Mouse (Mus musculus): ENCODE results near the gene Zp1. TPM values are rescaled to one million over a fixed set of nuclear protein-coding genes. Genes with fewer than 3 reads are reported as not detected.

Zp1 gene
- polyA plus RNA-seq, 2 experiments: not detected

DNA sequence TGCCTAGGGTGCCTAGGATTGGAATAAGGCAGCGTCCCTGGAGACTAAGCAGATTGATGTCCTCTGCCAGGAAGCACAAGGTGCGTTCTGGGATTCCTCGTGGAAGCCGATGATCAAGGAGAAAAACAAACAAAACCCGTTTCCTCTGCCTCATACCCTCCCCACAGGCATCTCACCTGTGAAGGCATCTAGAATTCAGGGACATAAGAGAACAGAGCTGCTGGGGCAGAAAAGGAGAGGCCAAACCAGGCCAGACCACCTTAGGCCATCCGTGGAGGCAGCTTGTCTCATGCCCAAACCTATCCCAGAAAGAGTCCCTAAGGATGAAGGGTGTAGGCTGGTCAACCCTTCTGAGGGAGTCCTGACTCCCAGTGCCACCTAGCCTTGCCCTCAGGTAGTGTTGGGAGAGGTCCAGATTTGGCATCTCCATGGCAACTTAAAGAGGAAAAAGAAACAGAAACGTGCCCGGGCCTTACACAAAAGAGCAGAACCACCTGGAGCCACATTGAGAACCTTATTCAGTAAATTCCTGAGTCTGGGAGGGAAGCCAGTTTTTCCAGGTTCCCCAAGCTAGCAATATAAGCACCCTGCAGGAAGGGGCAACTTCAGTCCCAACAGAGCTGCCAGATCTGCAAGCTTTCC is 50.4 kb downstream of the Zp1 start, which contains the start of gene Tmem132a:
Gene Tmem132a (minus strand): TSS at position 55 of the 642 bp plus-strand sequence.
- Histone ChIP-seq H3K27me3 (ENCODE audit: control insufficient read depth, insufficient read depth, low read length) (no peaks in the 10 kb centered on the region), H3K36me3 (ENCODE audit: control insufficient read depth, insufficient read depth, low read length) (peaks cover 55% of the 10 kb centered on the region), H3K4me1 (ENCODE audit: control insufficient read depth, insufficient read depth, low read length) (peaks cover 24% of the 10 kb centered on the region), H3K9me3 (ENCODE audit: control insufficient read depth, low read length) (no peaks in the 10 kb centered on the region), H3K4me2 (replicated peaks; ENCODE audit: low read depth, low read length, severe bottlenecking) (peak within 1 kb of the TSS; percentile 84), H3K27ac (replicated peaks; ENCODE audit: low read depth, low read length) (peak within 1 kb of the TSS; percentile 85), H3K4me3 (replicated peaks; ENCODE audit: low read length) (peak within 1 kb of the TSS; percentile 89), H3K9ac (ENCODE audit: low read depth, low read length, severe bottlenecking) (peak within 1 kb of the TSS; percentile 94)
- peak; percentile 40 for ATAC-seq (ENCODE audit: low FRiP score, low read depth)
- no peak for TF ChIP-seq POLR2A (IDR thresholded peaks at IDR 0.05; ENCODE audit: borderline replicate concordance, extremely low read depth, insufficient read depth, insufficient read length)
- WGBS: 4% methylated on average over 8 of the region's 8 CpGs
- DNase-seq (ENCODE audit: low spot score): peak; percentile 70

DNA sequence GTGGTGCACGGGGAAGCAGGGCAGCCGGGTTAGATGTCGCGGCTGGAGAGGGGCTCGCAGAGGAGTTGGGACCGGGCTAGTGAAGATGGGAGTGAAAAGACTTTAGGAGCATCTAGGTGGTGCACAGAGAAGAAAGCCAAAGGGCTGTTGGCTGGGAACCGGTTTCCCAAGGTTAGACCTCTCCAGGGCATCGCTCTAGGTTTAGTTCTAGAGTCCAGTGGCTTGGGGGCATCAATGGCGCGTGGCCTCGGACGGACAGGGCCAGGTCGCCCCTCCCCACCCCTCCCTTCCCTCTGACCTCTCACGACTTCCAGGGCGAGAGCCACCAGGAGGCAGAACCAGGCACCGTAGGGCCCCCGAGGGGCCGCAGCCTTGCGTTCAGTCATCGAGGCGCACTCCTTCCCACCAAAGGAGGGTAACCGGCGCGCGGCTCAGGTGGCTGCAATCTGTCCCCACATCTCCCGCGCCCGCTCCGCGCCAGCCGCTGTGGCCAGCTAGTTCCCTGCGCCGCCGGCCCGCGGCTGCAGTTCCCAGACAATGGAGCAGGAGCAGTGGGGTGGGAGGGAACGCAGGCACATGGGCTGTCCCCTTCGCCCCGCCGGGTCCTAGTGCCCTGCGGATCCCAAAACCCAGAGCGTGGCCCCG is 51.1 kb downstream of the Zp1 start:
- H3K36me3 ChIP-seq (ENCODE audit: control insufficient read depth, insufficient read depth, low read length): peaks cover 60% of the 10 kb centered on the region
- WGBS: 2% methylated on average over 40 of the region's 43 CpGs

DNA sequence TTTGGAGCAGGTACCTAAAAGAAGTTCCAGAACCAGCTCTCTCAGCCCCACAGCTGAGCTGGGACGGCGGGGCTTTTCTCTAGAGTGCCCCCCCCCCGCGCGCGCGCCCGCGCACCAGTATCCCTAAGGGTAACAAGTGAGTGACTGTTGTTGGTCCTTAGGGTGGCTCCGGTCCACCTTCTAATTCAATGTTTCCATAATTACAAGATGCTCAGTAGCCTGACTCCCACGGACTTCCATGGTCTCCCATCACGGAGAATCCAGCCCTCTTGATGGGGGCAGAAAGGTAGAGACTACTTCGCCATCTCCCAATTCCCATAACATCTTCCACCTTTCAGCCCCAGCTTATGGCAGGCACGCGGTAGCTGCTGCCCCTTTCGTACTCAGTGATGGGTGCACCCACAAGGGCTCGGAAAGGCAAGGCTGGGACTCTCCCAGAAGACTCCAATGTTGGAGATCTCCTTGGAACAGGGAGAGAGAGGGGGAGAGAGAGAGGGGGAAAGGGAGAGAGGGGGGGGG is 51.8 kb downstream of the Zp1 start:
- H3K27ac ChIP-seq (replicated peaks; ENCODE audit: low read depth, low read length): peak overlapping the region; percentile 85
- DNase-seq (ENCODE audit: low spot score) (no peak), ATAC-seq (ENCODE audit: low FRiP score, low read depth) (peak; percentile 3; the same call in 1 of the 2 replicates)
- peaks cover 24% of the 10 kb centered on the region for H3K4me1 ChIP-seq (ENCODE audit: control insufficient read depth, insufficient read depth, low read length)
- H3K9me3 ChIP-seq (ENCODE audit: control insufficient read depth, low read length): no peaks in the 10 kb centered on the region
- peak overlapping the region; percentile 89 for H3K4me3 ChIP-seq (replicated peaks; ENCODE audit: low read length)
- H3K9ac ChIP-seq (ENCODE audit: low read depth, low read length, severe bottlenecking): peak overlapping the region; percentile 94
- H3K4me2 ChIP-seq (replicated peaks; ENCODE audit: low read depth, low read length, severe bottlenecking): peak overlapping the region; percentile 84
- H3K27me3 ChIP-seq (ENCODE audit: control insufficient read depth, insufficient read depth, low read length): no peaks in the 10 kb centered on the region
- WGBS: under 1% methylated on average over 17 of the region's 17 CpGs
- H3K36me3 ChIP-seq (ENCODE audit: control insufficient read depth, insufficient read depth, low read length): peaks cover 60% of the 10 kb centered on the region
- TF ChIP-seq POLR2A (IDR thresholded peaks at IDR 0.05; ENCODE audit: borderline replicate concordance, extremely low read depth, insufficient read depth, insufficient read length): no peak

More for the DNA sequence above, 51.1 kb downstream of the Zp1 start:
- TF ChIP-seq POLR2A (IDR thresholded peaks at IDR 0.05; ENCODE audit: borderline replicate concordance, extremely low read depth, insufficient read depth, insufficient read length): peak; percentile 96; the same call in 1 of the 2 replicates
- H3K9me3 ChIP-seq (ENCODE audit: control insufficient read depth, low read length): no peaks in the 10 kb centered on the region
- no peaks in the 10 kb centered on the region for H3K27me3 ChIP-seq (ENCODE audit: control insufficient read depth, insufficient read depth, low read length)
- DNase-seq (ENCODE audit: low spot score): peak; percentile 78
- peak overlapping the region; percentile 89 for H3K4me3 ChIP-seq (replicated peaks; ENCODE audit: low read length)
- H3K4me1 ChIP-seq (ENCODE audit: control insufficient read depth, insufficient read depth, low read length): peaks cover 24% of the 10 kb centered on the region
- H3K4me2 ChIP-seq (replicated peaks; ENCODE audit: low read depth, low read length, severe bottlenecking): peak overlapping the region; percentile 84
- peak overlapping the region; percentile 85 for H3K27ac ChIP-seq (replicated peaks; ENCODE audit: low read depth, low read length)
- H3K9ac ChIP-seq (ENCODE audit: low read depth, low read length, severe bottlenecking): peak overlapping the region; percentile 94
- ATAC-seq (ENCODE audit: low FRiP score, low read depth): peak; percentile 91

DNA sequence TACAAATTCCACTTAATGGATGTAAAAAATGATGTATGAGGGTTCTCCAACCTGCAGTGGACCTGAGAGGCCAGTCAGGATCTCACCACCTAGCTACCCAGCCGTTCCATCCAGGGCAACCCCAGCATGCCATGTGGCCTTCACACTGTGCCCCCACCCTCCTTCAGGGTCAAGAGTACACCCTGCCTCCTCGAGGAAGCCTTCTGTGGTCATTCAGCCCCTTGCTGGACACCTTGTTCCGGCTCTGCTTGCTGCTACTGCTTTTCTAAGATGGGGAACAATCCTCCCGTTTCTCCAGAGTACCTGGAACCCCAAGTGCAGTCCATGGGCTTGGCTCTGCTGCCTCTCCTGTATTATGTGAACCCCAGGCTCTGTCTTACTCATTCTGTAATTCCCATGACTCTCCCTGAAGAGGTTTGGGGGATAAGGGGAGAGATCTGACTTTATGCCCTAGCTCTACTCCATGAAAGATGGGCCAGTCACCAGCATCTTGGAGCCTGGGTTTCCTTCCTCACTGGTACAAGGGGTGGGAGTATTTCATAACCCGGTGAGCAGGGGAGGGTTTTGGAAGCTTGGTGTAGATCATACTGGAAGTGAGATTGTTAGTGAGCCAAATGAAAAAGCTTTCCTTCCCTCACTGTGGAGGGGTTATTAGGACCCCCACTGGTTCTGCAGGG is 52.3 kb downstream of the Zp1 start:
- ATAC-seq (ENCODE audit: low FRiP score, low read depth): no peak
- Histone ChIP-seq H3K36me3 (ENCODE audit: control insufficient read depth, insufficient read depth, low read length) (peaks cover 60% of the 10 kb centered on the region), H3K9ac (ENCODE audit: low read depth, low read length, severe bottlenecking) (peak overlapping the region; percentile 94), H3K4me3 (replicated peaks; ENCODE audit: low read length) (peak overlapping the region; percentile 89), H3K27me3 (ENCODE audit: control insufficient read depth, insufficient read depth, low read length) (no peaks in the 10 kb centered on the region), H3K4me1 (ENCODE audit: control insufficient read depth, insufficient read depth, low read length) (peaks cover 24% of the 10 kb centered on the region), H3K4me2 (replicated peaks; ENCODE audit: low read depth, low read length, severe bottlenecking) (peak overlapping the region; percentile 84), H3K9me3 (ENCODE audit: control insufficient read depth, low read length) (no peaks in the 10 kb centered on the region), H3K27ac (replicated peaks; ENCODE audit: low read depth, low read length) (no peak overlapping the region)
- no peak for TF ChIP-seq POLR2A (IDR thresholded peaks at IDR 0.05; ENCODE audit: borderline replicate concordance, extremely low read depth, insufficient read depth, insufficient read length)
- 25% methylated on average over 5 of the region's 5 CpGs for WGBS
- DNase-seq (ENCODE audit: low spot score): no peak

DNA sequence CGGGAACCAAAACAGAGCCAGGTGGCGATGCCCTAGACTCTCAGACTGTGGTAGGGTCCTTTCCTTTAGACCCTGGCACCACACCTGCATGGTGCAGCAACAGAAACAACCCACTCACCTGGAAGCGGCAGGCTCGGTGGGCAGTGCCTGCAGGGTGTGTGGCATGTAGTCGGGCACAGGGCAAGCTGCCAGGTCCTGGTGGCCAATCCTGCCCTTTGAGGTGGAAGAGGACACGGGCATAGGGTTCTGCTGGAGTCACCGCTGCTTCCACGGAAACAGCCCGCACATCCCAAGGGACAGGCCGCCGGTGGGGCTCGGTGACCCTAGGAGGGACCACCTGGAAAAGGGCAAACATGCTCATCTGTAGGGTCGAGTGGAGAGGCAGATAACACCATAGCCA is 54.1 kb downstream of the Zp1 start:
- peaks cover 60% of the 10 kb centered on the region for H3K36me3 ChIP-seq (ENCODE audit: control insufficient read depth, insufficient read depth, low read length)
- DNase-seq (ENCODE audit: low spot score) (no peak), ATAC-seq (ENCODE audit: low FRiP score, low read depth) (no peak)
- no peak for TF ChIP-seq POLR2A (IDR thresholded peaks at IDR 0.05; ENCODE audit: borderline replicate concordance, extremely low read depth, insufficient read depth, insufficient read length)
- H3K9ac ChIP-seq (ENCODE audit: low read depth, low read length, severe bottlenecking): no peak overlapping the region
- no peak overlapping the region for H3K4me2 ChIP-seq (replicated peaks; ENCODE audit: low read depth, low read length, severe bottlenecking)
- WGBS: 93% methylated on average over 13 of the region's 13 CpGs
- H3K4me3 ChIP-seq (replicated peaks; ENCODE audit: low read length): no peak overlapping the region
- H3K27me3 ChIP-seq (ENCODE audit: control insufficient read depth, insufficient read depth, low read length): no peaks in the 10 kb centered on the region
- no peak overlapping the region for H3K27ac ChIP-seq (replicated peaks; ENCODE audit: low read depth, low read length)
- H3K9me3 ChIP-seq (ENCODE audit: control insufficient read depth, low read length): no peaks in the 10 kb centered on the region
- peaks cover 24% of the 10 kb centered on the region for H3K4me1 ChIP-seq (ENCODE audit: control insufficient read depth, insufficient read depth, low read length)

Other genes with a start within 250 kb of the Zp1 start
- gene Pga5, start 242.6 kb downstream of the Zp1 start, polyA plus RNA-seq (2012; rRNA removed): 0.12 and 0.23 TPM in 2 replicates
- not detected in 2 replicates for gene Pga5, start 242.6 kb downstream of the Zp1 start, polyA plus RNA-seq (2014; fragmentation: Nextera tagmentation; extraction: Ambion mirVana)
- 30.2 and 37.4 TPM in 2 replicates for gene Vps37c, start 231.9 kb downstream of the Zp1 start, polyA plus RNA-seq (2012; rRNA removed)
- gene Vps37c, start 231.9 kb downstream of the Zp1 start, polyA plus RNA-seq (2014; fragmentation: Nextera tagmentation; extraction: Ambion mirVana): 37.6 and 42.6 TPM in 2 replicates
- 0.16 and 0.28 TPM in 2 replicates for gene Cd5, start 181.6 kb downstream of the Zp1 start, polyA plus RNA-seq (2012; rRNA removed)
- gene Cd5, start 181.6 kb downstream of the Zp1 start, polyA plus RNA-seq (2014; fragmentation: Nextera tagmentation; extraction: Ambion mirVana): 0.23 and 0.51 TPM in 2 replicates
- 0.04 and 0.10 TPM in 2 replicates for gene Cd6, start 90.6 kb downstream of the Zp1 start, polyA plus RNA-seq (2012; rRNA removed)
- gene Cd6, start 90.6 kb downstream of the Zp1 start, polyA plus RNA-seq (2014; fragmentation: Nextera tagmentation; extraction: Ambion mirVana): 0.29 TPM in 1 of 2 replicates, not detected in the other
- 1.7 and 1.9 TPM in 2 replicates for gene Slc15a3, start 80.9 kb downstream of the Zp1 start, polyA plus RNA-seq (2012; rRNA removed)
- 1.1 and 2.1 TPM in 2 replicates for gene Slc15a3, start 80.9 kb downstream of the Zp1 start, polyA plus RNA-seq (2014; fragmentation: Nextera tagmentation; extraction: Ambion mirVana)
- 150 and 211 TPM in 2 replicates for gene Tmem132a, start 50.7 kb downstream of the Zp1 start, polyA plus RNA-seq (2012; rRNA removed)
- 67.8 and 76.2 TPM in 2 replicates for gene Tmem132a, start 50.7 kb downstream of the Zp1 start, polyA plus RNA-seq (2014; fragmentation: Nextera tagmentation; extraction: Ambion mirVana)
- gene Tmem109, start 38.6 kb downstream of the Zp1 start, polyA plus RNA-seq (2012; rRNA removed): 106 and 124 TPM in 2 replicates
- gene Tmem109, start 38.6 kb downstream of the Zp1 start, polyA plus RNA-seq (2014; fragmentation: Nextera tagmentation; extraction: Ambion mirVana): 126 and 128 TPM in 2 replicates
- gene Prpf19, start 25.4 kb downstream of the Zp1 start, polyA plus RNA-seq (2012; rRNA removed): 360 and 433 TPM in 2 replicates
- gene Prpf19, start 25.4 kb downstream of the Zp1 start, polyA plus RNA-seq (2014; fragmentation: Nextera tagmentation; extraction: Ambion mirVana): 39.7 and 43.6 TPM in 2 replicates
- 0.15 and 0.33 TPM in 2 replicates for gene Ptgdr2, start 16.5 kb upstream of the Zp1 start, polyA plus RNA-seq (2012; rRNA removed)
- 0.07 TPM in 2 replicates for gene Ptgdr2, start 16.5 kb upstream of the Zp1 start, polyA plus RNA-seq (2014; fragmentation: Nextera tagmentation; extraction: Ambion mirVana)
- 10.3 and 11.2 TPM in 2 replicates for gene Ccdc86, start 28.6 kb upstream of the Zp1 start, polyA plus RNA-seq (2012; rRNA removed)
- gene Ccdc86, start 28.6 kb upstream of the Zp1 start, polyA plus RNA-seq (2014; fragmentation: Nextera tagmentation; extraction: Ambion mirVana): 22.4 and 23.8 TPM in 2 replicates
- 0.08 and 0.27 TPM in 2 replicates for gene Ms4a10, start 54.0 kb upstream of the Zp1 start, polyA plus RNA-seq (2012; rRNA removed)
- 0.57 TPM in 1 of 2 replicates, not detected in the other for gene Ms4a10, start 54.0 kb upstream of the Zp1 start, polyA plus RNA-seq (2014; fragmentation: Nextera tagmentation; extraction: Ambion mirVana)
- gene Ms4a15, start 72.6 kb upstream of the Zp1 start, polyA plus RNA-seq (2012; rRNA removed): not detected in 2 replicates
- not detected in 2 replicates for gene Ms4a15, start 72.6 kb upstream of the Zp1 start, polyA plus RNA-seq (2014; fragmentation: Nextera tagmentation; extraction: Ambion mirVana)
- gene Ms4a18, start 97.4 kb upstream of the Zp1 start, polyA plus RNA-seq (2012; rRNA removed): 0.05 TPM in 1 of 2 replicates, not detected in the other
- not detected in 2 replicates for gene Ms4a18, start 97.4 kb upstream of the Zp1 start, polyA plus RNA-seq (2014; fragmentation: Nextera tagmentation; extraction: Ambion mirVana)
- 0.06 TPM in 1 of 2 replicates, not detected in the other for gene Ms4a8a, start 160.5 kb upstream of the Zp1 start, polyA plus RNA-seq (2012; rRNA removed)
- gene Ms4a8a, start 160.5 kb upstream of the Zp1 start, polyA plus RNA-seq (2014; fragmentation: Nextera tagmentation; extraction: Ambion mirVana): not detected in 2 replicates
- not detected in 2 replicates for gene 1700017D01Rik, start 210.2 kb upstream of the Zp1 start, polyA plus RNA-seq (2012; rRNA removed)
- gene 1700017D01Rik, start 210.2 kb upstream of the Zp1 start, polyA plus RNA-seq (2014; fragmentation: Nextera tagmentation; extraction: Ambion mirVana): not detected in 2 replicates
- not detected in 2 replicates for gene 1700025F22Rik, start 244.7 kb upstream of the Zp1 start, polyA plus RNA-seq (2012; rRNA removed)
- gene 1700025F22Rik, start 244.7 kb upstream of the Zp1 start, polyA plus RNA-seq (2014; fragmentation: Nextera tagmentation; extraction: Ambion mirVana): not detected in 2 replicates

Measured in limb, embryonic 14.5 days (tissue).